Mouse (Mus musculus) kidney, embryonic 15.5 days (tissue): ENCODE data around the gene Map6. TPM values are rescaled to one million over a fixed set of nuclear protein-coding genes. Genes with fewer than 3 reads are reported as not detected.

Experiments
- ATAC-seq: fragments of 200-750 bp; cut with Nextera tagmentation; replicated peaks from 2 replicates; pipeline ENCODE4 v1.8.0; 2017; ENCODE audit warnings: moderate TSS enrichment; ENCODE audit not compliant: low FRiP score
- H3K27ac ChIP-seq: fragments of 300-500 bp; sonication (generic); 2 replicates; pipeline ENCODE4 v1.5.1; 2015; ENCODE audit warnings: mild to moderate bottlenecking, inconsistent platforms
- H3K27me3 ChIP-seq: fragments of 300-500 bp; sonication (generic); 2 replicates; pipeline ENCODE4 v1.6.1; 2015; ENCODE audit warnings: inconsistent platforms
- H3K36me3 ChIP-seq: fragments of 300-500 bp; sonication (generic); 2 replicates; pipeline ENCODE4 v1.6.1; 2015; ENCODE audit warnings: inconsistent platforms
- H3K4me1 ChIP-seq: fragments of 300-500 bp; sonication (generic); 2 replicates; pipeline ENCODE4 v1.6.1; 2015; ENCODE audit warnings: inconsistent platforms
- H3K4me2 ChIP-seq: fragments of 300-500 bp; sonication (generic); 2 replicates; pipeline ENCODE4 v1.6.1; 2015; ENCODE audit warnings: moderate library complexity, mild to moderate bottlenecking, inconsistent platforms
- H3K4me3 ChIP-seq: fragments of 300-500 bp; sonication (generic); replicated peaks from 2 replicates; pipeline ENCODE4 v1.5.1; 2015; ENCODE audit warnings: mild to moderate bottlenecking, inconsistent platforms
- H3K9ac ChIP-seq: fragments of 300-500 bp; sonication (generic); 2 replicates; pipeline ENCODE4 v1.6.1; 2015; ENCODE audit warnings: mild to moderate bottlenecking, inconsistent platforms
- H3K9me3 ChIP-seq: fragments of 300-500 bp; sonication (generic); replicated peaks from 2 replicates; pipeline ENCODE4 v1.6.1; 2016; ENCODE audit warnings: inconsistent platforms
- WGBS: fragments of 180-500 bp; shearing (Covaris S2); methylation state at CpG from one replicate; pipeline ENCODE4 v1.1.7; 2015; ENCODE audit warnings: mixed read lengths; 5-methylcytosine and 5-hydroxymethylcytosine counted together
- polyA plus RNA-seq: library from polyadenylated mRNA; unstranded; fragments of >200 nt; fragmentation: Nextera tagmentation; extraction: Ambion mirVana; gene quantifications from 2 replicates; pipeline ENCODE4 v1.2.1, GENCODE M21; 2015

The Map6 gene
- polyA plus RNA-seq, 1 experiment from 2014 or later = 4.2 TPM

DNA sequence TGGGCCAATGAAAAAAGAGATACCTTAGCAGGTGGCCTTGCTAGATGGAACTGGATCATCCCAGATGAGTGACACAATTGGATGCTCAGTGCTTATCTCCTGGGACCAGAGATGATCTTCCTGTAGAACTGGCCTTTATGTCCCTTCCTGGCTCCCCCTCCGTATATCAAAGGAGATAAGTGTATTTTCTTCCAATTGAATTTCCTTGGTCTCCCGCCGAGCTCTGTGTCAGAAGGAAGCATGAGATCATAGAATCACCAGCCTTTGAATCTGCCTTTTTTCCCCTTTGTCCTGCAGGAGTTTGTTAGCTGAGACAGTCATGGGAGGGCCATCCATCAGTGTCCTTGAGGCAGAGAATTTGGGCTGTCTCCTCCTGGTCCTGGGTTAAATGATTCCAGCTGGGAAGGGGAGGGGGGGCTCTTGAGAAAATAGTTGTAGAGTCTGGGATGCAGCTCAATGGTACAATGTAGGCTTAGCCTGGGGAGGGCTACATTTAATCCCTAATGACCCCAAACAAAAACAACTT lies 33.5 kb downstream of the Map6 start:
- no peaks in the 10 kb centered on the region for H3K36me3 ChIP-seq
- no peak overlapping the region for H3K4me2 ChIP-seq
- no peaks in the 10 kb centered on the region for H3K9me3 ChIP-seq
- H3K9ac ChIP-seq = no peak overlapping the region
- no peak overlapping the region for H3K27ac ChIP-seq
- peaks cover 10% of the 10 kb centered on the region for H3K4me1 ChIP-seq
- WGBS = 24% methylated on average over 3 of the region's 3 CpGs
- H3K4me3 ChIP-seq = no peak overlapping the region
- no peak for ATAC-seq
- no peaks in the 10 kb centered on the region for H3K27me3 ChIP-seq

DNA sequence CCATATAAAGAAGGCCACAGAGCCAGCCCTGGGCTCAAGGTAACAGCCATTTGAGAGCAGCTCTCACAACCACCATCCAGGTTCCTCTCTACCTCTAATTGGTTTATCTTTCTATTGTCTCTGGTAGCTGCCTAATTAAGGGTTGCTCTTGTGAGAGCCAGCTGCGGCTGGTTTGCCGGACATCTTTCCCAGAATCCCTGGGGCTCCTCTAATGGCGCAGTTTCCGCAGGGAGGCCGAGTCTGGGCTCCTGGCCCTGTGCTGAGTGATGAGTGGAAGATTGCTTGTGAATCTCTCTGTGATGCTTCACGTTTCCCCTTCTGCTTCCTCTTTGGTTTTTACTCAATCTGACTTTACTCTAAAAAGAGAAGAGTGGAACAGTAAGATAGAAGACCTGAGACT lies 36.8 kb downstream of the Map6 start:
- peaks cover 29% of the 10 kb centered on the region for H3K4me1 ChIP-seq
- H3K27me3 ChIP-seq = no peaks in the 10 kb centered on the region
- no peaks in the 10 kb centered on the region for H3K36me3 ChIP-seq
- no peaks in the 10 kb centered on the region for H3K9me3 ChIP-seq
- WGBS = 70% methylated on average over 6 of the region's 6 CpGs
- H3K9ac ChIP-seq = no peak overlapping the region
- H3K27ac ChIP-seq = no peak overlapping the region
- H3K4me2 ChIP-seq = no peak overlapping the region
- ATAC-seq = no peak
- H3K4me3 ChIP-seq = no peak overlapping the region

- WGBS = 39% methylated on average over 5 of the region's 5 CpGs
- H3K36me3 ChIP-seq = no peaks in the 10 kb centered on the region
Measured at GRCm38 (mm10) chr7:99304949-99305372, 37.7 kb downstream of the Map6 start.

GRCm38 (mm10) chr7:99305688-99306087 lies 38.4 kb downstream of the Map6 start:
- Histone ChIP-seq H3K4me3 (no peak overlapping the region), H3K27ac (no peak overlapping the region), H3K9ac (no peak overlapping the region), H3K4me2 (no peak overlapping the region), H3K36me3 (no peaks in the 10 kb centered on the region), H3K4me1 (peaks cover 29% of the 10 kb centered on the region), H3K27me3 (no peaks in the 10 kb centered on the region), H3K9me3 (no peaks in the 10 kb centered on the region)
- no peak for ATAC-seq
- 86% methylated on average over 4 of the region's 4 CpGs for WGBS

More at GRCm38 (mm10) chr7:99304949-99305372, 37.7 kb downstream of the Map6 start:
- H3K9me3 ChIP-seq = no peaks in the 10 kb centered on the region
- no peak overlapping the region for H3K4me3 ChIP-seq
- H3K27ac ChIP-seq = no peak overlapping the region
- H3K4me2 ChIP-seq = no peak overlapping the region
- peak; percentile 76 for ATAC-seq
- peaks cover 29% of the 10 kb centered on the region for H3K4me1 ChIP-seq
- no peak overlapping the region for H3K9ac ChIP-seq
- H3K27me3 ChIP-seq = no peaks in the 10 kb centered on the region

GRCm38 (mm10) chr7:99306640-99307039 lies 39.4 kb downstream of the Map6 start:
- no peak overlapping the region for H3K4me3 ChIP-seq
- ATAC-seq = peak; percentile 47
- H3K27me3 ChIP-seq = no peaks in the 10 kb centered on the region
- H3K4me2 ChIP-seq = no peak overlapping the region
- H3K9me3 ChIP-seq = no peaks in the 10 kb centered on the region
- no peak overlapping the region for H3K9ac ChIP-seq
- no peaks in the 10 kb centered on the region for H3K36me3 ChIP-seq
- H3K27ac ChIP-seq = 0 out of 2 replicates have a peak overlapping the region, but pooled peaks have one; percentile 22
- WGBS = 15% methylated on average over 3 of the region's 3 CpGs
- peaks cover 33% of the 10 kb centered on the region for H3K4me1 ChIP-seq

DNA sequence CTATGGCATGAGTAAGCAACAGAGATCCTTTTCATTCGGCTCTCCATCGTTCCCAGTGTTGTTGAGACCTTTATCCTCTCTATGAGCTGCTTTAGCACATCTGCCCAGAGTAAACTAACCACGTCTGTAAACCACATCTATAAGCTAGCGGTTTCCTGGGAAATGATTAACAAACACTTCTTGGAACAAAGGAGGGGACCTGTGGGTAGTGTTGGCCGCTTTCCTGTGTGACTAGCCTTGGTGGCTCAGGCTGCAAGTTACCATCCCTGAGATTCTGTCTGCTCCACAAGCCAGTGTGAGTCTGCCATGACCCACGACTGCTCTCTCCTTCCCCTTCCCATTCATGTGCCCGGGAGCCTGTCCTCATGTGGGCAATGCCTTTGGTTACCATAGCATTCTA lies 44.2 kb downstream of the Map6 start:
- Histone ChIP-seq H3K4me3 (no peak overlapping the region), H3K9me3 (no peaks in the 10 kb centered on the region), H3K4me1 (peaks cover 41% of the 10 kb centered on the region), H3K27ac (no peak overlapping the region), H3K27me3 (no peaks in the 10 kb centered on the region), H3K4me2 (no peak overlapping the region), H3K9ac (no peak overlapping the region), H3K36me3 (no peaks in the 10 kb centered on the region)
- WGBS = 57% methylated on average over 7 of the region's 7 CpGs
- 0 out of 2 replicates have a peak, but pooled peaks have one; percentile 49 for ATAC-seq

DNA sequence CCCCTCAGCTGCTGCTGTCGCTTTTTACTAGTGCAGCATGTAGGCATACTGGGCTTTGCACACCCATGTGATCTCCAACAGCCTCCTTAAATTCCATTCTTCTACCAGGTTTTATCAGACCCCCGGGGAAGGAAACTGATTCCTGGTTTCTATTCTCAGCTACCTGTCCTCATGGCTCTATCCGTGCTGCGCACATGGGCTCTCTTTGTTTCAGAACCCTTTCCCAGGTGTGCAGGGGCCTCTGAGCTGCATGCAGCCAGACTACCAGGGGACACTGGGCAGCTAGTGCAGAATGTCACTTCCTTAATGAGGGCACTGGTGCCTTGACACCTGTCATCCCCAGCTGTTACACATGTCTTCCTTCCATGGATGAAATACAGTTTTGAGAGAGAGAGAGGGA lies 44.8 kb downstream of the Map6 start:
- Histone ChIP-seq H3K27ac (no peak overlapping the region), H3K27me3 (0 out of 2 replicates have a peak, but pooled peaks cover 3% of the 10 kb centered on the region), H3K9me3 (no peaks in the 10 kb centered on the region), H3K4me3 (no peak overlapping the region), H3K9ac (no peak overlapping the region), H3K4me1 (peaks cover 36% of the 10 kb centered on the region), H3K36me3 (no peaks in the 10 kb centered on the region), H3K4me2 (no peak overlapping the region)
- no peak for ATAC-seq
- WGBS = 62% methylated on average over 4 of the region's 4 CpGs

- Histone ChIP-seq H3K4me3 (no peak overlapping the region), H3K4me1 (peaks cover 34% of the 10 kb centered on the region), H3K9ac (no peak overlapping the region), H3K9me3 (no peaks in the 10 kb centered on the region), H3K27me3 (0 out of 2 replicates have a peak, but pooled peaks cover 7% of the 10 kb centered on the region), H3K27ac (no peak overlapping the region), H3K4me2 (no peak overlapping the region), H3K36me3 (no peaks in the 10 kb centered on the region)
- no peak for ATAC-seq
- 44% methylated on average over 8 of the region's 8 CpGs for WGBS
Measured at GRCm38 (mm10) chr7:99312671-99313143, 45.5 kb downstream of the Map6 start.

- Histone ChIP-seq H3K4me1 (peaks cover 35% of the 10 kb centered on the region), H3K36me3 (no peaks in the 10 kb centered on the region), H3K4me3 (no peak overlapping the region), H3K4me2 (no peak overlapping the region), H3K9ac (no peak overlapping the region), H3K27me3 (0 out of 2 replicates have a peak, but pooled peaks cover 7% of the 10 kb centered on the region), H3K27ac (no peak overlapping the region), H3K9me3 (no peaks in the 10 kb centered on the region)
- WGBS = 67% methylated on average over 8 of the region's 8 CpGs
- ATAC-seq = no peak
Measured at GRCm38 (mm10) chr7:99313253-99313652, 46.0 kb downstream of the Map6 start.

- Histone ChIP-seq H3K4me2 (no peak overlapping the region), H3K27me3 (0 out of 2 replicates have a peak, but pooled peaks cover 7% of the 10 kb centered on the region), H3K4me3 (no peak overlapping the region), H3K9me3 (no peaks in the 10 kb centered on the region), H3K4me1 (peaks cover 35% of the 10 kb centered on the region), H3K27ac (no peak overlapping the region), H3K9ac (no peak overlapping the region), H3K36me3 (no peaks in the 10 kb centered on the region)
- 82% methylated on average over 4 of the region's 4 CpGs for WGBS
- ATAC-seq = no peak
Measured at GRCm38 (mm10) chr7:99314565-99314964, 47.3 kb downstream of the Map6 start.

GRCm38 (mm10) chr7:99316207-99316606 lies 49.0 kb downstream of the Map6 start:
- H3K4me3 ChIP-seq = no peak overlapping the region
- H3K27ac ChIP-seq = no peak overlapping the region
- no peak overlapping the region for H3K9ac ChIP-seq
- peaks cover 13% of the 10 kb centered on the region for H3K27me3 ChIP-seq
- H3K9me3 ChIP-seq = no peaks in the 10 kb centered on the region
- no peak for ATAC-seq
- no peaks in the 10 kb centered on the region for H3K36me3 ChIP-seq
- H3K4me2 ChIP-seq = no peak overlapping the region
- 51% methylated on average over 7 of the region's 7 CpGs for WGBS
- H3K4me1 ChIP-seq = peaks cover 45% of the 10 kb centered on the region

DNA sequence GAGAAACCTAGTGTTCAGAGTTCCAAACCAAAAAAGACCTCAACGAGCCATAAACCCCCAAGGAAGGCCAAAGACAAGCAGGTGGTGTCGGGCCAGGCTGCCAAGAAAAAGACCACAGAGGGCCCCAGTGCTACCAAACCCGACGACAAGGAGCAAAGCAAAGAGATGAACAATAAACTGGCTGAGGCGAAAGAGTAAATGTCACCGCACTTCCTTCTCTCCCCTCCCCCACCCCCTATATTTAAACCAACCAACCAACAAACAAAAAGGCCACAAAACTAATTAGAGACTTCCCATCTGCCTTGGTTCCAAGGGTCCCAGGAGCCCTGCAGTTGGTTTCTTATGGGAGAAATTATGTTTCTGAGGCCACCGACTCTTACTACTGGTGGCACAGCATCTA lies 50.2 kb downstream of the Map6 start:
- Histone ChIP-seq H3K27me3 (peaks cover 15% of the 10 kb centered on the region), H3K27ac (no peak overlapping the region), H3K9me3 (no peaks in the 10 kb centered on the region), H3K4me1 (peaks cover 34% of the 10 kb centered on the region), H3K36me3 (no peaks in the 10 kb centered on the region), H3K4me3 (no peak overlapping the region), H3K4me2 (no peak overlapping the region), H3K9ac (no peak overlapping the region)
- 56% methylated on average over 7 of the region's 7 CpGs for WGBS
- ATAC-seq = no peak

GRCm38 (mm10) chr7:99320524-99320923 lies 53.3 kb downstream of the Map6 start:
- H3K4me1 ChIP-seq = peaks cover 36% of the 10 kb centered on the region
- H3K4me3 ChIP-seq = no peak overlapping the region
- no peak for ATAC-seq
- no peak overlapping the region for H3K4me2 ChIP-seq
- no peak overlapping the region for H3K9ac ChIP-seq
- H3K27me3 ChIP-seq = peaks cover 20% of the 10 kb centered on the region
- H3K9me3 ChIP-seq = no peaks in the 10 kb centered on the region
- H3K36me3 ChIP-seq = no peaks in the 10 kb centered on the region
- 32% methylated on average over 14 of the region's 14 CpGs for WGBS
- no peak overlapping the region for H3K27ac ChIP-seq
